Mouse (Mus musculus): Measurements from ENCODE around the gene Retreg3. TPM values are rescaled to one million over a fixed set of nuclear protein-coding genes. Genes with fewer than 3 reads are reported as not detected.

Retreg3 gene
- polyA plus RNA-seq, 1 experiment, result 87.3 TPM

- no peak for DNase-seq
- no peaks in the 10 kb centered on the region for H3K27me3 ChIP-seq (ENCODE audit: control insufficient read depth, insufficient read depth, low read length)
- no peak overlapping the region for H3K27ac ChIP-seq (ENCODE audit: insufficient read depth, low read length)
- no peak for TF ChIP-seq CTCF (IDR thresholded peaks at IDR 0.05; ENCODE audit: borderline replicate concordance, insufficient read depth, low read depth, low read length)
- no peak for TF ChIP-seq POLR2A (IDR thresholded peaks at IDR 0.05; ENCODE audit: borderline replicate concordance, insufficient read depth, low read length)
- no peaks in the 10 kb centered on the region; the same call in 1 of the 2 replicates for H3K4me1 ChIP-seq (ENCODE audit: control insufficient read depth, insufficient read depth, low read length)
- H3K4me3 ChIP-seq (replicated peaks; ENCODE audit: insufficient read depth, low read depth, low read length), result no peak overlapping the region
Observed at GRCm38 (mm10) chr11:101154648-101155047, 35.0 kb upstream of the Retreg3 start.

- H3K27me3 ChIP-seq (ENCODE audit: control insufficient read depth, insufficient read depth, low read length), result no peaks in the 10 kb centered on the region
- TF ChIP-seq POLR2A (IDR thresholded peaks at IDR 0.05; ENCODE audit: borderline replicate concordance, insufficient read depth, low read length) (no peak), CTCF (IDR thresholded peaks at IDR 0.05; ENCODE audit: borderline replicate concordance, insufficient read depth, low read depth, low read length) (no peak)
- no peak overlapping the region for H3K27ac ChIP-seq (ENCODE audit: insufficient read depth, low read length)
- 59% methylated on average over 1 of the region's 1 CpGs for WGBS
- no peaks in the 10 kb centered on the region; the same call in 1 of the 2 replicates for H3K4me1 ChIP-seq (ENCODE audit: control insufficient read depth, insufficient read depth, low read length)
- no peak for DNase-seq
- H3K4me3 ChIP-seq (replicated peaks; ENCODE audit: insufficient read depth, low read depth, low read length), result no peak overlapping the region
Observed at GRCm38 (mm10) chr11:101152825-101153224, 33.1 kb upstream of the Retreg3 start.

- WGBS, result 59% methylated on average over 2 of the region's 2 CpGs
- H3K4me3 ChIP-seq (replicated peaks; ENCODE audit: insufficient read depth, low read depth, low read length), result no peak overlapping the region
Observed at GRCm38 (mm10) chr11:101151063-101151462, 31.4 kb upstream of the Retreg3 start.

GRCm38 (mm10) chr11:101149178-101150105 lies 29.7 kb upstream of the Retreg3 start:
- H3K4me1 ChIP-seq (ENCODE audit: control insufficient read depth, insufficient read depth, low read length), result no peaks in the 10 kb centered on the region
- 53% methylated on average over 9 of the region's 9 CpGs for WGBS
- no peak overlapping the region for H3K4me3 ChIP-seq (replicated peaks; ENCODE audit: insufficient read depth, low read depth, low read length)
- TF ChIP-seq POLR2A (IDR thresholded peaks at IDR 0.05; ENCODE audit: borderline replicate concordance, insufficient read depth, low read length) (no peak), CTCF (IDR thresholded peaks at IDR 0.05; ENCODE audit: borderline replicate concordance, insufficient read depth, low read depth, low read length) (no peak)
- H3K27ac ChIP-seq (ENCODE audit: insufficient read depth, low read length), result no peak overlapping the region
- DNase-seq, result no peak
- no peaks in the 10 kb centered on the region for H3K27me3 ChIP-seq (ENCODE audit: control insufficient read depth, insufficient read depth, low read length)

More at GRCm38 (mm10) chr11:101151063-101151462, 31.4 kb upstream of the Retreg3 start:
- Histone ChIP-seq H3K27ac (ENCODE audit: insufficient read depth, low read length) (no peak overlapping the region), H3K4me1 (ENCODE audit: control insufficient read depth, insufficient read depth, low read length) (no peaks in the 10 kb centered on the region; the same call in 1 of the 2 replicates), H3K27me3 (ENCODE audit: control insufficient read depth, insufficient read depth, low read length) (no peaks in the 10 kb centered on the region)
- no peak for TF ChIP-seq CTCF (IDR thresholded peaks at IDR 0.05; ENCODE audit: borderline replicate concordance, insufficient read depth, low read depth, low read length)
- DNase-seq, result no peak

GRCm38 (mm10) chr11:101148751-101149150 lies 29.1 kb upstream of the Retreg3 start:
- 76% methylated on average over 10 of the region's 10 CpGs for WGBS
- H3K27ac ChIP-seq (ENCODE audit: insufficient read depth, low read length), result no peak overlapping the region
- no peaks in the 10 kb centered on the region for H3K4me1 ChIP-seq (ENCODE audit: control insufficient read depth, insufficient read depth, low read length)
- H3K27me3 ChIP-seq (ENCODE audit: control insufficient read depth, insufficient read depth, low read length), result no peaks in the 10 kb centered on the region
- TF ChIP-seq CTCF (IDR thresholded peaks at IDR 0.05; ENCODE audit: borderline replicate concordance, insufficient read depth, low read depth, low read length), result no peak
- TF ChIP-seq POLR2A (IDR thresholded peaks at IDR 0.05; ENCODE audit: borderline replicate concordance, insufficient read depth, low read length), result no peak
- DNase-seq, result no peak
- no peak overlapping the region for H3K4me3 ChIP-seq (replicated peaks; ENCODE audit: insufficient read depth, low read depth, low read length)

GRCm38 (mm10) chr11:101146377-101146776 lies 26.7 kb upstream of the Retreg3 start:
- Histone ChIP-seq H3K4me3 (replicated peaks; ENCODE audit: insufficient read depth, low read depth, low read length) (no peak overlapping the region), H3K4me1 (ENCODE audit: control insufficient read depth, insufficient read depth, low read length) (no peaks in the 10 kb centered on the region), H3K27ac (ENCODE audit: insufficient read depth, low read length) (no peak overlapping the region), H3K27me3 (ENCODE audit: control insufficient read depth, insufficient read depth, low read length) (no peaks in the 10 kb centered on the region)
- no peak for DNase-seq
- WGBS, result 29% methylated on average over 10 of the region's 10 CpGs
- TF ChIP-seq CTCF (IDR thresholded peaks at IDR 0.05; ENCODE audit: borderline replicate concordance, insufficient read depth, low read depth, low read length) (no peak), POLR2A (IDR thresholded peaks at IDR 0.05; ENCODE audit: borderline replicate concordance, insufficient read depth, low read length) (no peak)

- 28% methylated on average over 19 of the region's 19 CpGs for WGBS
- peak overlapping the region; percentile 3 for H3K4me3 ChIP-seq (replicated peaks; ENCODE audit: insufficient read depth, low read depth, low read length)
- no peak for TF ChIP-seq CTCF (IDR thresholded peaks at IDR 0.05; ENCODE audit: borderline replicate concordance, insufficient read depth, low read depth, low read length)
- no peaks in the 10 kb centered on the region for H3K27me3 ChIP-seq (ENCODE audit: control insufficient read depth, insufficient read depth, low read length)
- no peak overlapping the region for H3K27ac ChIP-seq (ENCODE audit: insufficient read depth, low read length)
- peak; percentile 60 to 75 for DNase-seq
- peaks cover 4% of the 10 kb centered on the region; the same call in 1 of the 2 replicates for H3K4me1 ChIP-seq (ENCODE audit: control insufficient read depth, insufficient read depth, low read length)
Observed at GRCm38 (mm10) chr11:101143338-101144225, 23.9 kb upstream of the Retreg3 start.

Measured in cerebellum, adult 2 months (tissue).